Mouse (Mus musculus) layer of hippocampus, adult 11-12 months (tissue): ENCODE measurements around the gene Map3k4.

Source experiments
- DNase-seq: peaks from one replicate; pipeline ENCODE4 v3.0.0; 2022; ENCODE audit warnings: low spot score

Map3k4 gene

DNA sequence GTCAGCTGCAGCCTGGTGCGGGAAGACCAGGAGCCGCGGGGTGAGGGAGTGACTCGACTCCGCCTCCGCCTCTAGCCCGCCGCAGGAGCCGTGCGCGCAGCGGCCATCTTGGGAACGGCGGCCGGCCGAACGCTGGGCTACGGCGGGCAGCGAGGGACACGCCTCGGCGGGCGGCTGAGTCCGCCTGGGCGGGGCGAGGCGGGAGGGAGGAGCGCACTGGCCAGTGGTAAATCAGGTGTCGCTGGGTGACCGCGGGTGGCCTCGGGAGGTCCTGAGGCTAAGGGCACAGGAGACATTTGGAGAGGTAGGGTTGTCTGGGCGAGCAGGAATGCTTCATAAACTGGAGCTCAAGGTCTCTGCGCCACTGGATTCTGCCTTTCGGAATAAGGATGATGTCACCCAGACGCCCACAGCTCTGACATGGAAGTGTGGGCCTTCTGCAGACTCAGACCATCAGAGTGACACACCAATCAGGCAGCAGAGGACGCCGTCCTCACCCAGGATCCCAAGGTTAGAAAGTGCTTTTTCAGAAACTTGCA, at the start of gene Map3k4:
Gene Map3k4, minus strand, starts transcription at position 134 of the 539 bp plus-strand sequence.
- peak; percentile 93 for DNase-seq

DNA sequence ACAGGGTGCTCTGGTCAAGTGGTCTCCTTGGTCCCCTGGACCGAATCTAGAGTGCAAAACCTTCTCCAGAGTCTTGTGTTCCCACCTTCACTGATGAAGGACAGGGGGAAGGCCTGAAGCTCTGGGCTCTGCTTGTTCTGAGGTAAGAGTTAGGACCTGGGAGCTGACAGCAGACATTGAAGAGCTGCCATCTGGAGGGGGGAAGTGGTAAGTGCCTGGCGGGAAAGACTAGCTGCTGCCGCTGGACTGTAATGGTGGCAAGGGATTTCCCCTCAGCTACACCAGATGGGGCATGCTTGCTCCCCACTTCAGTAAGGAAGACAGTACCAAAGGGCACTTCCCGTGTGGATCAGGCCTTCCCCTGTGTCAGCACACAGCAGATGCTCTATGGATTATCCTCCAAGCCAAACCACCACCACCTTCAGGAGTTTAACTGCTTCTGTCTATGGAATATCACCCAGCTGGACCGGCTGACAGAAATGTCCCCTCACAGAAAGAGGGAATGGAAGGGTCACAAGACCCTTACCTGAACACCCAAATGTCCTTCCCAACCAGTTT, 48.9 kb upstream of the Map3k4 start:
- peak; percentile 69 for DNase-seq

- DNase-seq, result peak; percentile 67
These were observed 45.8 kb upstream of the Map3k4 start for GRCm38 (mm10) chr17:12364426-12364735.

GRCm38 (mm10) chr17:12363601-12364425, 45.2 kb upstream of the Map3k4 start:
- no peak for DNase-seq

- DNase-seq, result no peak
These were observed 41.3 kb upstream of the Map3k4 start for GRCm38 (mm10) chr17:12359876-12360275.

DNA sequence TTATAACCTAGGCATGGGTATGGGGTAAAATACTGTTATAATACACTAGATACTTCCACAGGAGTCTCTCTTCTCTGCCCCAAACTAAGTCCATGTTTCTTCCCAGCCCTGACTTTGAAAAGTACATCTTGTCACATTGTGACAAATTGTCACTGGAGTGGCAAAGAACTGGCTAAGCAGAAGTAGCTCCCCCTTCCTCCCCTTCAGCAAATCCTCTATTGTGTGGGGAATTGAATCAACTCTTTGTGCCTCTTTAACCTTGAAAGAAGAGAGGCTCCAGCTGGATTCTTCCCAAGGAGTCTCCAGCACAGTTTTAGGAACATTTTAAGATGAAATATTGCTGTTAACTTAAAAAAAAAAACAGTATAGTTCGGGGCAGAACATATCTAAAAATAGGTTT, 34.2 kb upstream of the Map3k4 start:
- no peak for DNase-seq

GRCm38 (mm10) chr17:12351564-12351963, 33.0 kb upstream of the Map3k4 start:
- no peak for DNase-seq

- DNase-seq, result no peak
These were observed 28.9 kb upstream of the Map3k4 start for GRCm38 (mm10) chr17:12347462-12347861.

- no peak for DNase-seq
These were observed 25.2 kb upstream of the Map3k4 start for GRCm38 (mm10) chr17:12343702-12344376.

DNA sequence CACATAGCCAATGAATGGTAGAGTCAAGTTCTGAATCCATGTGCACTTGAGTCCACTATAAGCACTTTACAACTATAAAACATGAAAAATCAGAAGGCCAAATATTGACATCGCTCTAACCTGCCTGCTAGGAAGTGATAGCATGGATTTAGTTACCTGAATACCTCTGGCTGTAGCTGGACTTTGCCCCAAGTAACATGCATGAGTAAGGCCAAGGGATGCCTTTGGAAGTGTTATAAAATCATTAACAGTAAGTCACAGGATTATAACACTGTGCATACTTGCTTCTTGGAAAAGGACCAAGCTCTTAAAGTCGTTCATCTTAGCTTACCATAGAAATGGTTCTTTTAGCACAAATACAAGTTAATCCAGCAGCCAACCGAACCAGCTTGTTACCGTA, 18.6 kb upstream of the Map3k4 start:
- DNase-seq, result no peak

GRCm38 (mm10) chr17:12336073-12336868, 17.7 kb upstream of the Map3k4 start:
- no peak for DNase-seq

- DNase-seq, result no peak
These were observed 16.5 kb upstream of the Map3k4 start for GRCm38 (mm10) chr17:12335115-12335514.

GRCm38 (mm10) chr17:12327847-12328518, 9.4 kb upstream of the Map3k4 start:
- DNase-seq, result no peak

DNA sequence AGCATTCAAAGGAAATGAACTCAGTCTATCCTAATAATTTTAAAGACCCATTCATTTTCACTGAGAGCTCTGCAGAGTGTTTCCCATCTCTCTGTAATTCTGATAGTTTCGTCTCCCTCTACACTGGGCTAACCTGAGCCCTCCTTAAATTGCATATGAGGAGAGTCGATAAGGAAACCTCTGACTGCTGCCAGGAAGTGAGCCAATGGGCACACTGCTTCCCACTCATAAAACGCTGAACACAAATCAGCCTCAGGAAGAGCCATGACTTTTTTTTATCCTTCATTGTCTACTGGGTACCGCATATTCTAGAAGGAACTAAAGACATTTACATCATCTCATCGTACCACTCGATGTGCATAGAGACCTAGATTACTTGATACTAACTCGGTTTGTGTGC, 1.2 kb upstream of the Map3k4 start:
- no peak for DNase-seq

DNA sequence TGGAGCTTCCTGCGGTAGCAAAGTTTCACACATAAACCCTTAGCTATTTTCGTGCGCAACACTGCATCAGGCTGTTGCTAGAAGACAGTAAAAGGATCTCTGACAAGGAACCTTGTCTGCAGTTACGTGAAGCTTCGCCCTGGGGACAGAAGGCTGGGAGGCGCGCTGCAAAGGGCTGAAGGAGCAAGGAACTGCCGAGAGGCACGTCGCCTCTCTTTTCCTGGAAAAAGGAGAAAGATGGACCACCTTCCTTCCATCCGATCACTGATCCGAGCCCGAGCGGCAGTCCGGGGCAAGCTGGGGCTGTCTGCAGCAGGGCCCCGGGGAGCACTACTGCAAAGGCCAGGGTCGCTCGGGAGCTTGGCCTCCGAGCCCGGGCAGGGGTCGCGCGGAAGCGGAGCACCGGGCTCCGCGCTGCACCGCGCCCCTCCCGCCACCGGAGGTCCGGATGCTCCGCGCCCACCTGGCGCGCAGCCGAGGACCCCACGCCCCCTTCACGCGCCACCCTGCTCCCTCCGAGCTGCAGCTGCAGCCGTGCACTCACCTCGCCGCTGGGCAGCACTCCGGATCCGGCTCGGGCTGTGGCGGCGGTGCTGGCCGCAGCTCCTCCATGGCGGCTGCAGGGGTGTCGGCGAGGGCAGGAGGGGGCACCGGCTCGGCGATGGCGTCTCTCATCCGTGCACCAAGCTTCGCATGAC, 493 bp downstream of the Map3k4 start:
- DNase-seq, result no peak

GRCm38 (mm10) chr17:12317607-12317953, 1.0 kb downstream of the Map3k4 start:
- DNase-seq, result no peak

GRCm38 (mm10) chr17:12316251-12316650, 2.3 kb downstream of the Map3k4 start:
- peak; percentile 70 for DNase-seq

GRCm38 (mm10) chr17:12312248-12312647, 6.3 kb downstream of the Map3k4 start:
- no peak for DNase-seq

DNA sequence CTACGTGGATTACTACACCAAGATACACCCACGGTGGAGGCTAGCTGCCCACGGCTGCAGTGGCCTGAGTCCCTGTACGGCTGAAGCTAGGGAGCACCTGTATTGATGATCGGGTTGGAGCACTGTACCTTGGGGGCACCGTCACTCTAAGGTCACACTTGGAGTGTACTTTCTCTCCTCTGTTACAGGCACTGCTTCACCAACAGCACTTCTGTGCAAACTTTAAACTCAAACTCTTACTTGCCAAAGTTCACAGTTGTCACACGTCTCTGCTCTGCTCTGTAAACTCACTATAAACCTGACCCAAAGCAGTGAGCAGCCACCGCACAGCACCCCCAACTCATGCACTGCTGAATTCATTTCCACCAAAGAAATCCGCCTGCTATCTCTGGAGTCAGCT, 9.1 kb downstream of the Map3k4 start:
- no peak for DNase-seq

DNA sequence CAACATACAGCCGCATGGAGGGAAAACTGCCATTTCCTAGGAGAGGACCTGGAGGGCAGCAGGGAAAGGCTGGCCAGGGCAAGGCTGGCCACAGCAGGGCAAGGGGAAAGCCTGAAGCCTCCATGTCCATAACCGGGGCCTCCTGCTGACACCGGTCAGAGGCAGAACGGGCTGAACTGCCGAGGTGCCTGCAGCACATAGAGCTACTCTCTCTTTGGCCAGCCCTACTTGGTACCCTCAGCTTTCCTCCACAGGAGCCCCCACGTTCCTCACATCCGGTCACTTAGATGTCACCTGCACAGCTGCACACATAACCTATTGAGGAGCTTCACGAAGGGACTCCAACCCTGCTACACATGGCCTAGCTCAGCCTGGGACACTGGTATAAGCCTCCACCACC, 9.5 kb downstream of the Map3k4 start:
- no peak for DNase-seq
